Mouse (Mus musculus): Measurements from ENCODE around the gene Fbxo24.

Fbxo24 gene

DNA sequence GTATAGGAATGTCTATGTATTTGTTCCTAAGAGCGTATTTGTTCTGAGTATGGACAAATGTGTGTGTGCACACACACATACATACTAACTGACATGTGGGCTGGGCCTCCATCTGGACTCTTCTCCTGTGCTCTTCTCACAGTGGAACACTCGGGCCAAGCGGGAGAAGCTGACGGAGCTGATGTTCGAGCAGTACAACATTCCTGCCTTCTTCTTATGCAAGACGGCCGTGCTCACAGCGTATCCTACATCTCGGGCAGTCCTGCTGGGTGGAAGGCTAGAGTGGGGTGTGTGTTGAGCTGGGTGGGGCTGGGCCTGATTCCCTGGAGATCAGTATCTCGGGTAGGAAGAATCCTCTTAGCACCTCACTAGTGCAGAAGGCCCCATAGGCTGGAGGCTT lies 65.8 kb downstream of the Fbxo24 start:
- no peak for DNase-seq (ENCODE audit: low read depth, low spot score)
